Mouse (Mus musculus) CD4-positive naive resting alpha-beta T cell, adult 76 days (primary cell): Measurements from ENCODE around the gene Ccl7. TPM values are rescaled to one million over a fixed set of nuclear protein-coding genes. Genes with fewer than 3 reads are reported as not detected.

Experiments used
- total RNA-seq: library from RNA; stranded (reverse); gene quantifications from one replicate; pipeline ENCODE4 v1.2.4, GENCODE M21; 2023

Ccl7 gene
- total RNA-seq: not detected

GRCm38 (mm10) chr11:82045471-82045870, at the start of gene Ccl7:
Gene Ccl7, plus strand, starts transcription at chr11:82045712.

GRCm38 (mm10) chr11:82035356-82035755, 10.2 kb upstream of the Ccl7 start, which contains the start of gene Ccl2:
Gene Ccl2, plus strand, starts transcription at chr11:82035571.

GRCm38 (mm10) chr11:82038535-82038934, 7.0 kb upstream of the Ccl7 start, which contains the start of gene Gm17268:
Gene Gm17268, minus strand, starts transcription at chr11:82038562.

GRCm38 (mm10) chr11:82057646-82058045, 12.1 kb downstream of the Ccl7 start, which contains the start of gene Ccl11:
Gene Ccl11, plus strand, starts transcription at chr11:82057823.

Other genes with a start within 250 kb of the Ccl7 start
- not detected for gene 5530401A14Rik, start 185.0 kb upstream of the Ccl7 start, total RNA-seq
- gene Asic2, start 77.3 kb upstream of the Ccl7 start, total RNA-seq: not detected
- gene Ccl2, start 10.1 kb upstream of the Ccl7 start, total RNA-seq: not detected
- not detected for gene Gm17268, start 7.2 kb upstream of the Ccl7 start, total RNA-seq
- not detected for gene Ccl11, start 12.1 kb downstream of the Ccl7 start, total RNA-seq
- not detected for gene Ccl12, start 56.1 kb downstream of the Ccl7 start, total RNA-seq
- not detected for gene Ccl8, start 69.5 kb downstream of the Ccl7 start, total RNA-seq